Mouse (Mus musculus): ENCODE measurements around the gene Olfr287.

- TF ChIP-seq CTCF (IDR thresholded peaks at IDR 0.05) (no peak), POLR2A (IDR thresholded peaks at IDR 0.05; ENCODE audit: insufficient read depth, low read depth, low read length) (no peak)
Measured at GRCm38 (mm10) chr15:98184456-98184855, 36.4 kb downstream of the Olfr287 start.
